Mouse (Mus musculus): ENCODE results near the gene Trp53.

DNA sequence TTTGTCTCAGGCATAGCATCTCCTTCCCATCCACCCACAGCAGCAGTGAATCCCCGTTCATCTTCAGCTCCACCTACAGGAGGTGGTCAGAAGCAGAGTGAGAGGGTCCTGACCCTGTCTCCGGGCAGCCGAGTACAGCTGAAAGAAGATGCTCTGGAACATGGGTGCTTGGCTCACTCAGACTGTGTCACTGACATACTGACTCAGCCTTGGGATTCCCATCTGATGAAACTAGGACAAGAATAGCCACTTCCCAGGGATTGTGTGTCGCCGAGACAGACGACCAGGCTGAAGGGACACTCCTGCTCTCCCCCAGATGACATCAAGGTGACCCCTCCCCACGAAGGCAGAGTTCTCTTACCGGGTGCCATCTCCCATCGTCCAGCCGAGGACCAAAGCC lies 36.6 kb downstream of the Trp53 start:
- TF ChIP-seq MAX (IDR thresholded peaks at IDR 0.05; ENCODE audit: low read length) (no peak), POLR2AphosphoS2 (IDR thresholded peaks at IDR 0.05; ENCODE audit: low read depth, low read length) (no peak), USF1 (IDR thresholded peaks at IDR 0.05; ENCODE audit: low read depth, low read length) (no peak), SIN3A (IDR thresholded peaks at IDR 0.05; ENCODE audit: low read length) (no peak), POLR2A (IDR thresholded peaks at IDR 0.05; ENCODE audit: low read depth, low read length) (no peak), EP300 (IDR thresholded peaks at IDR 0.05; ENCODE audit: low read length) (no peak)
